Mouse (Mus musculus) intestine, embryonic 14.5 days (tissue): ENCODE data around the gene Emilin2. TPM values are rescaled to one million over a fixed set of nuclear protein-coding genes. Genes with fewer than 3 reads are reported as not detected.
A peak's percentile ranks its signal among the peaks of the same experiment; 100 is the strongest.

Experiments
- ATAC-seq: fragments of 200-750 bp; cut with Nextera tagmentation; replicated peaks from 2 replicates; pipeline ENCODE4 v1.8.0; 2017; ENCODE audit warnings: low read depth, moderate number of reproducible peaks, moderate TSS enrichment, moderate library complexity; ENCODE audit not compliant: low FRiP score, low TSS enrichment
- DNase-seq: peaks from one replicate; pipeline ENCODE4 v3.0.0-alpha.2; 2018; ENCODE audit warnings: low spot score
- H3K27ac ChIP-seq: fragments of 300-500 bp; sonication (generic); 2 replicates; pipeline ENCODE4 v1.5.1; 2014; ENCODE audit warnings: low read depth, mild to moderate bottlenecking, control low read depth
- H3K27me3 ChIP-seq: fragments of 300-500 bp; sonication (generic); replicated peaks from 2 replicates; pipeline ENCODE4 v1.6.1; 2014; ENCODE audit warnings: low read length, control low read depth; ENCODE audit not compliant: control insufficient read depth, insufficient read depth
- H3K36me3 ChIP-seq: fragments of 300-500 bp; sonication (generic); 2 replicates; pipeline ENCODE4 v1.6.1; 2014; ENCODE audit warnings: low read length, control low read depth; ENCODE audit not compliant: control insufficient read depth, insufficient read depth
- H3K4me1 ChIP-seq: fragments of 300-500 bp; sonication (generic); replicated peaks from 2 replicates; pipeline ENCODE4 v1.6.1; 2014; ENCODE audit warnings: low read length, control low read depth, mixed read lengths; ENCODE audit not compliant: control insufficient read depth, insufficient read depth
- H3K4me2 ChIP-seq: fragments of 300-500 bp; sonication (generic); 2 replicates; pipeline ENCODE4 v1.6.1; 2014; ENCODE audit warnings: low read length
- H3K4me3 ChIP-seq: fragments of 300-500 bp; sonication (generic); 2 replicates; pipeline ENCODE4 v1.5.1; 2014; ENCODE audit warnings: low read depth, low read length, control low read depth, mixed read lengths
- H3K9ac ChIP-seq: fragments of 300-500 bp; sonication (generic); 2 replicates; pipeline ENCODE4 v1.6.1; 2014; ENCODE audit warnings: mild to moderate bottlenecking, low read length
- H3K9me3 ChIP-seq: fragments of 300-500 bp; sonication (generic); 2 replicates; pipeline ENCODE4 v1.6.1; 2016; ENCODE audit warnings: low read length, control low read depth; ENCODE audit not compliant: control insufficient read depth
- WGBS: fragments of 180-500 bp; shearing (Covaris S2); extraction: QIAGEN DNeasy Blood & Tissue Kit; methylation state at CpG from one replicate; pipeline ENCODE4 v1.1.7; 2014; 5-methylcytosine and 5-hydroxymethylcytosine counted together
- polyA plus RNA-seq: library from polyadenylated mRNA; unstranded; fragments of >200 nt; fragmentation: Nextera tagmentation; extraction: Ambion mirVana; gene quantifications from 2 replicates; pipeline ENCODE4 v1.2.1, GENCODE M21; 2014

Gene Emilin2
- polyA plus RNA-seq = 0.66 and 1.4 TPM in 2 replicates

DNA sequence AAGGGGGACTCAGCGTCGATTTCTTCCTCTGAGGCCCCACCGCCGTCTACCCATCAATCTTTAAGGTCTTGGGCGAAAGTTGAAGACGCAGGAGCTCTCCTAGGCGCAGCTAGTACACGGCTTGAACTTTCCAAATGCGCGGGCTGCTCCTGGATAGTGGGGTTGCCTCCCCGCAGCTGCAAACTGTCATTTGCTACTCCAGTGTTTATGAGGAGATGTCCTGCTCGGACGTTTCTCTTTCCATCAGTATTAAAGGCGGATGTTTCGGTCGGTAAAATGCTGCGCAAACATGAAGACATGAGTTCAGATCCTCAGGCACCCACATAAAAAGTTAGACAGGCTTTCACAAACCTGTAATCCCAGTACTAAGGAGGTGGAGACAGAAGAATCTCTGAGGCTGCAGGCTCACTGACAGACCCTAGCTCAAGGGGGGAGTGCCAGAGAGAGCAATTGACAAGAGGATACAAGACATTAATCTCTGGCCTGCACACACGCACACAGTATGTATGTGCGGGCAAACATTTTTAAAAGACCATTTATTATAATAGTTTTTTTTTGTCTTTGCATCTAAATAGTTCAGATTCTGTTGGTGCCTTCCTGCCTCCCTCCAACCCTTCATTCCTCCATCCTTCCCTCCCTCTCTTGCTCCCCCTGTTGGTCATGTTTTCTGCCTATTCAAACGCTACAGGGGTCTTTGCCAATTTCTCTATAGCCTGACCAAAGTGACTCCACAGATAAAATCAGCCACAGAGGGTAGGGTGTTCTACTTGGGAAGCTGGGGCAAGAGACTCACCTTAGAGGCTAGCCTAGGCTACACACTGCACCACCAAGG is at the start of gene Emilin2:
Gene Emilin2, minus strand, starts transcription at position 639 of the 832 bp plus-strand sequence.
- peak within 1 kb of the TSS; percentile 57 for H3K4me3 ChIP-seq
- H3K9me3 ChIP-seq = no peaks in the 10 kb centered on the region
- peaks cover 42% of the 10 kb centered on the region for H3K27me3 ChIP-seq
- ATAC-seq (no peak; the same call in 1 of the 2 replicates), DNase-seq (peak; percentile 58)
- no peaks in the 10 kb centered on the region for H3K36me3 ChIP-seq
- H3K27ac ChIP-seq = no peak within 1 kb of the TSS
- WGBS = 7% methylated on average over 20 of the region's 20 CpGs
- peak within 1 kb of the TSS; percentile 100 for H3K4me2 ChIP-seq
- peaks cover 3% of the 10 kb centered on the region; the same call in 1 of the 2 replicates for H3K4me1 ChIP-seq
- H3K9ac ChIP-seq = peak within 1 kb of the TSS; percentile 35

- H3K27ac ChIP-seq = no peak overlapping the region
- H3K9ac ChIP-seq = no peak overlapping the region
- no peak for ATAC-seq
- H3K9me3 ChIP-seq = no peaks in the 10 kb centered on the region
- H3K27me3 ChIP-seq = no peaks in the 10 kb centered on the region
- WGBS = 66% methylated on average over 3 of the region's 3 CpGs
- H3K4me3 ChIP-seq = no peak overlapping the region
- DNase-seq = no peak
- H3K36me3 ChIP-seq = peaks cover 65% of the 10 kb centered on the region
- H3K4me2 ChIP-seq = no peak overlapping the region
- no peaks in the 10 kb centered on the region for H3K4me1 ChIP-seq
Observed at GRCm38 (mm10) chr17:71355526-71355925, 43.7 kb upstream of the Emilin2 start.

GRCm38 (mm10) chr17:71354205-71354604 is 42.4 kb upstream of the Emilin2 start:
- H3K4me3 ChIP-seq = no peak overlapping the region
- no peak overlapping the region for H3K4me2 ChIP-seq
- WGBS = 96% methylated on average over 11 of the region's 11 CpGs
- no peak overlapping the region for H3K9ac ChIP-seq
- no peaks in the 10 kb centered on the region for H3K27me3 ChIP-seq
- peaks cover 65% of the 10 kb centered on the region for H3K36me3 ChIP-seq
- no peaks in the 10 kb centered on the region for H3K9me3 ChIP-seq
- ATAC-seq (no peak), DNase-seq (peak; percentile 36)
- no peak overlapping the region for H3K27ac ChIP-seq
- H3K4me1 ChIP-seq = no peaks in the 10 kb centered on the region

GRCm38 (mm10) chr17:71348188-71348587 is 36.4 kb upstream of the Emilin2 start:
- H3K27ac ChIP-seq = no peak overlapping the region
- no peak overlapping the region for H3K4me3 ChIP-seq
- H3K27me3 ChIP-seq = no peaks in the 10 kb centered on the region
- no peak for DNase-seq
- 95% methylated on average over 3 of the region's 3 CpGs for WGBS
- no peak overlapping the region for H3K9ac ChIP-seq
- peaks cover 79% of the 10 kb centered on the region for H3K36me3 ChIP-seq
- H3K4me1 ChIP-seq = no peaks in the 10 kb centered on the region
- no peak for ATAC-seq
- no peak overlapping the region for H3K4me2 ChIP-seq
- no peaks in the 10 kb centered on the region for H3K9me3 ChIP-seq

- ATAC-seq (no peak), DNase-seq (peak; percentile 39)
- 85% methylated on average over 3 of the region's 3 CpGs for whole genome bisulfite sequencing
- no peak overlapping the region for H3K9ac ChIP-seq
- H3K4me2 ChIP-seq = no peak overlapping the region
- H3K36me3 ChIP-seq = peaks cover 29% of the 10 kb centered on the region
- no peak overlapping the region for H3K4me3 ChIP-seq
- H3K27ac ChIP-seq = no peak overlapping the region
- no peaks in the 10 kb centered on the region for H3K4me1 ChIP-seq
- no peaks in the 10 kb centered on the region for H3K27me3 ChIP-seq
- H3K9me3 ChIP-seq = no peaks in the 10 kb centered on the region
Observed at GRCm38 (mm10) chr17:71342006-71342405, 30.2 kb upstream of the Emilin2 start.

GRCm38 (mm10) chr17:71338627-71339026 is 26.8 kb upstream of the Emilin2 start:
- H3K9me3 ChIP-seq = no peaks in the 10 kb centered on the region
- no peak overlapping the region for H3K4me2 ChIP-seq
- 97% methylated on average over 6 of the region's 6 CpGs for WGBS
- no peak overlapping the region for H3K9ac ChIP-seq
- DNase-seq (peak; percentile 15), ATAC-seq (no peak)
- peaks cover 5% of the 10 kb centered on the region; the same call in 1 of the 2 replicates for H3K36me3 ChIP-seq
- H3K4me3 ChIP-seq = no peak overlapping the region
- H3K27ac ChIP-seq = no peak overlapping the region
- no peaks in the 10 kb centered on the region for H3K4me1 ChIP-seq
- H3K27me3 ChIP-seq = no peaks in the 10 kb centered on the region

DNA sequence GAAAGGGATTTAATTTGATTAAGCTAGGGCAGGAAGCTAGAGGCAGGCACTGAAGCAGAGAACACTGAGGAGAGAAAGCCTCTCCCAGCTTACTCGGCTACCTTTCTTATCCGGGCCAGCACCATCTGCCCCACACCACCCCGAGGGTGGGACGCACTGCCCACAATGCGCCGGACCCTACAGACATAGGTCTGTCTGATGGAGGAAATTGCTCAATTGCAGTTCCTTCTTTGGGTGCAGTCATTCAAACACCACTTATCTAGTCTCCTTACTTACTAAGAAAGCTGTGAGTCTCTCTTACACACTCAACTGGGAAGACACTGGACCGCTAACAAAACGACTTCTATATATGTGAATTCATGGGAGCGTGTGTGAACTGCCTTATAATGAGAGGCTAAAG is 25.8 kb upstream of the Emilin2 start:
- no peaks in the 10 kb centered on the region for H3K27me3 ChIP-seq
- DNase-seq = peak; percentile 41
- no peak overlapping the region for H3K9ac ChIP-seq
- ATAC-seq = no peak
- no peaks in the 10 kb centered on the region for H3K4me1 ChIP-seq
- no peak overlapping the region for H3K4me3 ChIP-seq
- WGBS = 90% methylated on average over 9 of the region's 9 CpGs
- no peaks in the 10 kb centered on the region for H3K36me3 ChIP-seq
- no peak overlapping the region for H3K27ac ChIP-seq
- no peak overlapping the region for H3K4me2 ChIP-seq
- no peaks in the 10 kb centered on the region for H3K9me3 ChIP-seq

DNA sequence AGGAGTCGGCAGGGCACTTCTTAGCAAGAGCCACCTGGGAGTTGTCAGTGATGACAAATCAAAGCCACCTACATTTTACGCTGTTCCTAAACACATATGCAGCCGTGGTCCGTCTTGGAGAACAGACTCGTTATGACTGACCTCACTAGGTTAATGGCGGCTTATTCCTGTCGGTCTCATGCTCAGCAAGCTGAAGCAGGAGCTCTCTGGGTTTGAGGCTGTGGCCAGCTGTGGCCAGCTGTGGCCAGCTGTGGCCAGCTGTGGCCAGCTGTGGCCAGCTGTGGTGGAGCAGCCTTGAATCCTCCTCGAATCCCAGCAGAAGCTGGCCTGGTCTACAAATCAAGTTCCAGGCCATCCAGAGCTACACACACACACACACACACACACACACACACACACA is 24.6 kb upstream of the Emilin2 start:
- DNase-seq = peak; percentile 51

GRCm38 (mm10) chr17:71332298-71332697 is 20.5 kb upstream of the Emilin2 start:
- Histone ChIP-seq H3K27me3 (no peaks in the 10 kb centered on the region), H3K9ac (no peak overlapping the region), H3K4me3 (no peak overlapping the region), H3K4me1 (no peaks in the 10 kb centered on the region), H3K27ac (no peak overlapping the region), H3K9me3 (no peaks in the 10 kb centered on the region), H3K4me2 (no peak overlapping the region), H3K36me3 (no peaks in the 10 kb centered on the region)
- peak; percentile 51 for DNase-seq
- ATAC-seq = no peak
- WGBS = 49% methylated on average over 15 of the region's 15 CpGs

More for the DNA sequence above, 24.6 kb upstream of the Emilin2 start:
- H3K4me1 ChIP-seq = no peaks in the 10 kb centered on the region
- no peaks in the 10 kb centered on the region for H3K9me3 ChIP-seq
- H3K27ac ChIP-seq = no peak overlapping the region
- H3K9ac ChIP-seq = no peak overlapping the region
- H3K36me3 ChIP-seq = no peaks in the 10 kb centered on the region
- H3K4me3 ChIP-seq = no peak overlapping the region
- 0 out of 2 replicates have a peak, but pooled peaks have one; percentile 58 for ATAC-seq
- no peaks in the 10 kb centered on the region for H3K27me3 ChIP-seq
- WGBS = 21% methylated on average over 8 of the region's 8 CpGs
- H3K4me2 ChIP-seq = no peak overlapping the region
